Mouse (Mus musculus) gonadal fat pad, adult 2 months (tissue): ENCODE data around the gene Zfp740. TPM values are rescaled to one million over a fixed set of nuclear protein-coding genes. Genes with fewer than 3 reads are reported as not detected.
"Not testable (repeated sequence)": the region's sequence is repeated elsewhere in the genome, so short reads cannot be mapped to it uniquely, and the experiment has no call there.

ENCODE experiments used
- DNase-seq: peaks from one replicate; pipeline ENCODE4 v3.0.0-alpha.2; 2012; ENCODE audit warnings: low read depth
- polyA plus RNA-seq: library from polyadenylated mRNA; depleted of rRNA; stranded (reverse); fragments of >200 nt; gene quantifications from 2 replicates; pipeline ENCODE4 v1.2.3, GENCODE M21; 2012; rRNA removed

Gene Zfp740
- 42.2 and 42.7 TPM in 2 replicates for polyA plus RNA-seq

DNA sequence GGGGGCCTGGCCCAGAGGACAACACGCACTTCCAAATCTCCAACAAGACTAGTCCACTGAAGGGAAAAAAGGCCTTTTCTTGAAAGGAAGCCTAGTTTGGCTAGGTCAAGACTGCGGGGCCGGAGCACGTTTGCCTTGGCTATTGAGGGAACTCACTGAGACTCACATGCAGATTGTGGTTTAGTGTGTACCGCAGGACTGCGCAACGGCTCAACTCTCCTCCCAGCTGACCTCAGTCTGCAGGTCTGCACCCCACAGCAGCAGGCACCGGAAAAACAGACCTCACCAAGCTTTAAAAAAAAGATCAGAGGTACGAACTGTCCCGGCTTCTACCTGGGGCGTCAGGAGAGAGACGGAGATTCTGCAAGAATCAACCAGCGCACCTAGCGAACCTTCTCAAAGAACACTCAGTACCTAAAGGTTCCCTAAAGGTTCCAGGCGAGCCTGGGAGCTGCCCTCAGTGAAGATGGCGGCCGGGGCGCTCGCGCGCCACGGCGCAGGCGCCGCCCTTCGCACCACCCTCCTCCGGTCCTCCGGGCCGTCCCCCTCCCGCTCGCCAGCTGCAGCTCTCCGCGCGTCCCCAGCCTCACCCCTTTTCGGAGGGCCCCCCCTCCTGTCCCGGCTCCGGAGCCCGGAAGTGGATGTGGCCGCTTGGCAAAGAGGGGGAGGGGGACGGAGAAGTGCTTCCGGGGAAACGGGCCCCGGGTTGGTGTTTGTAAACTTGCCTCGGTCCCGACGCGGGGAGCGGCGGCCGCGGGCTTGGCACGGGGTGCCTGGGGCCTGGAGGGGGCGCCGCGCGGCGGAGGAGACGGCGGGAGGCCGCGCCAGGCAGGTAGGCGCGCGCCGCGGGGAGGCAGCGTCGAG is at the start of gene Zfp740:
TSS of gene Zfp740 (plus strand) at position 279 of the 864 bp plus-strand sequence.
- no peak for DNase-seq

DNA sequence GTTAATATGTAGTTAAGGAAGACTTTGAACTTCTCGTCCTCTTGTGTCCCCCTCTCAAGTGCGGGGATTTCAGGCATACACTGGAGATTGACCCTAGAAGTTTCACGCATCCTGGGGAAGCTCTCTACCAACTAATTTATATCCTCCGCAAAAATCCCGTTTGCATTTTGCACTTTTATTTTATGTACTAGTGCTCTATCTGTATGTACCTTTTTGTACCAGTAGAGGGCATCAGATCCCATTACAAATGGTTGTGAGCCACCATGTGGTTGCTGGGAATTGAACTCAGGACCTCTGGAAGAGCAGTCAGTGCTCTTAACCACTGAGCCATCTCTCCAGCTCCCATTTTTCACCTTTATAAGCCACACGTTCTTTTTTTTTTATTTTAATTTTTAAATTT is 48.0 kb upstream of the Zfp740 start:
- DNase-seq, result not testable (repeated sequence)

DNA sequence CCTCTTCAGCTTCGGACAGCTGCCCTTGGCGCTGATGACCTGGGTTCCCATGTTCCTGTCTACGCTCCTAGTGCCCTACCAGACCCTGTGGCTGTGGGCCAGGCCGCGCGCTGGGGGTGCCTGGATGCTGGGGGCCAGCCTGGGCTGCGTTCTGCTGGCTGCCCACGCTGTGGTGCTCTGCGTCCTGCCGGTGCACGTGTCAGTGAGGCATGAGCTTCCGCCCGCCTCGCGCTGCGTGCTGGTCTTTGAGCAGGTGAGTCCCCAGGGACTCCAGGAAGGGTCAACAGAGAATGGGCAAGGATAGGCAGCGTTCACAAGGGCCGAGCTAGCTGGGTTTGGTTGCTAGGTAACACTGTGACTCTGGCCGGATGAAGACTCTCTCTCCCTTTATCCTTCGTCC is 46.2 kb upstream of the Zfp740 start:
- DNase-seq, result no peak

DNA sequence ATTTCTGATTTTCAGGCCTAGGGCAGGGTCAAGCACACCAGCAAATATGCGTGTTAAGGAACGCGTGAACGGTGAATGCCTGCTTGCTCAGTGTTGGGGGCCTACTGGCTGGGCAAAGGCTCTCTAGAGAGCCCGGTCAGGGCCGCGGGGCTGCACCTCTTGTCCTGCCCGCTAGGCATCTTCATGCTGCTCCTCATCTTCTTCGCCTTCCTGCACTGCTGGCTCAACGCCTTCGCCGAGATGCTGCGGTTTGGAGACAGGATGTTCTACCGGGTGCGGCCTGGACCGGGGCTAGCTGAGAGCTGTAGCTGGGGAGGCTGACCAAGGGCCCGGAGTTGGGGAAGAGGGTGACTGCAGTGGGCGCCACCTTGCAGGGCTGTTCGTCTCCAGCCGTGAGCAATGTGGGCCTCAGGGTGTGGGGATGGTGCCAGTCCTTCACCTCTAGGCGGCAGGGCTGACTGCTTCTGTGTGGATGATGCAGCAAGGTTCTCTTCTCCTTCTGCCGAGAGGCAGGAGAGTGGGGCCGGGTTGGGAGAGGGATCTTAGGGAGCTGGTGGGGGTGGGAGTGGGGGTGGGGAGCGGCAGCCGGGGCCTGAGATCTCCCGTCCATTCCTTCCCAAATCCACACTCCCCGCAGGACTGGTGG is 42.5 kb upstream of the Zfp740 start:
- DNase-seq, result no peak

DNA sequence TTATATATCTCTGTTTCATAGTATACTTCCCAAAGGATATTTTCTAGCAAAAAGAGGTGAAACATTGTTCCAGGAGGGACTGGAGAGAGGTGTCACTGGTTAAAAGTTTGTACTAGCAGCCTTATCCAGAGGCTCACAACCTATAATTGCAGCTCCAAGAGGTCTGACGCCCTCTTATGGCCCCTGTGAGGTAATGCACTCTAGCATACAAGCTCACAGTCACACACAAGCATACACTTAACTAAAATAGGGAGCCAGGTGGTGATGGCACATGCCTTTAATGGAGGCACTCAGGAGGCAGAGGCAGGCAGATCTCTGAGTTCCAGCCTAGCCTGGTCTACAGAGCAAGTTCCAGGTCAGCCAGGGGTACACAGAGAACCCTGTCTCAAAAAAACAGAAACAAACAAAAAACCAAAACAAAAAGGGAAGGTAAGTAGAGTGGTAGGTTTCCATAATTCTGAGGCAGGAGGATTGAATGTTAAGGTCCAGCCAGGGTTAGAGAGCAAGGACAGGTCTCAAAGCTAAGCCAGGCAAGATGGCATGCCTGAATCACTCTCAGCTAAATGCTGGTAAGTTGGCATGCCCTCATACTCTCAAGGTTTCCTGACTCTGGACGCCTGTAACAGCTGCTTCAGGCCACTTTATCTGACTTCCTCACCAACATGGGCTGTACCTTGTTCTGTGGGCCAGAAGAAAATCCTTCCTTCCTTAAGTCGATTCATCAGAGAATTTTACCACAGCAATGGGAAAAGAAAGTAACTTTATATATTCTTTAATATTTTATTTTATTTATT is 39.0 kb upstream of the Zfp740 start:
- DNase-seq, result no peak

DNA sequence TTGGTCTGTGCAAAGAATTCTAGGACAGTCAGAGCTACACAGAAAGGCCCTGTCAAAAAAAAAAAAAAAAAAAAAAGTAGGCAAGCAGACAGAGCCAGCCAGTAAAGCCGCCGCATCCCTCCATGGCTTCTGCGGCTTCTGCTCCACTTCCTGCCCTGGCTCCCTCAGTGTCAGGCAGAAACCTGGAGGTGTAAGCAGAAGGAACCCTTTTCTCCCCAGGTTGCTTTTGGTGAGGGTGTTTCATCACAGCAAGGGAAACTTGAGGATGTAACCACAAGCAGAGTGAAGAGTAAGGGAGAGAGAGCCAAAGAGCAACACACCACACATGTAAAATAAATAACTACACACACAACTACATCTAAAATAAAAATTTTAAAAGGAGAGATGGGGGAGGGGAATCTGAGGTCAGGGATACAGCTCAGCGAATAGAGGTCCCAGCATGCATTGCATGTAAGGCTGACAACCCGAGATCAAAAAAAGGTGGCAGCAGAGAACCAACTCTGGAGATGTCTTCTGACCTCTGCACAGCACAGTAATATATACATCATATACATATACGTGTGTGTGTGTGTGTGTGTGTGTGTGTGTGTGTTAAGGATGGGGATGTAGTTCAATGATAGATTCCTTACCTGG is 37.5 kb upstream of the Zfp740 start:
- no peak for DNase-seq

DNA sequence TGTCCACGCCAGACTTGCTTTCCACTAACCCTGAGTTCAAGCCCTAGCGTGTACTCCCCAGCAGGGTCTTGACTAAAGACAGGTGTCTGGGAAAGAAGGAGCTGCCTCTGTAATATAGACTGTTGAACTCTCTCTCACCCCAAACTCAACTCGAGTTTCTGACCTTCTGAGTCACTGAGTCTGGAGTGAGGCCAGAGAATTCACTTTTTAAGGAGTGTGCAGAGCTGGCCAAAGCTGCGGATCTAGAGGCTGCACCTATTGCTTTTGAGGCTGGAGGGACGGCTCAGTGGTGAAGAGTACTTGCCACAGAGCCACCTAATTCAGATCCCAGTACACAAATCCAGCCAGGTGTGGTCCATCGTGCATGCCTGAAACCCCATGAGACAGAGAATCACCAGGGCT is 35.4 kb upstream of the Zfp740 start:
- no peak for DNase-seq

DNA sequence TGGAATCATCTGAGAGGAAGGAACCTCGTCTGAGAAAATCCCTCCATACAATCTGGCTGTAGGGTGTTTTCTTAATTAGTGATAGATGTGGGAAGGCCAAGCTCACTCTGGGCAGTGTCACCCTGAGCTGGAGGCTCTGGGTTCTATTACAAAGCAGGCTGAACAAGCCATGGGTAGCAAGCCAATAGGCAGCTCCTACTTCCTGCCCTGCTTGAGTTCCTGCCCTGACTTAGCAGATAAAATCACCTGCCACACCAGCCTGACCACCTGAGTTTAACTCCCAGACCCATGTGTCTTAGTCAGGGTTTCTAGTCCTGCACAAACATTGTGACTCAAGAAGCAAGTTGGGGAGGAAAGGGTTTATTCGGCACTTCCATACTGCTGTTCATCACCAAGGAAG is 34.0 kb upstream of the Zfp740 start:
- no peak for DNase-seq

DNA sequence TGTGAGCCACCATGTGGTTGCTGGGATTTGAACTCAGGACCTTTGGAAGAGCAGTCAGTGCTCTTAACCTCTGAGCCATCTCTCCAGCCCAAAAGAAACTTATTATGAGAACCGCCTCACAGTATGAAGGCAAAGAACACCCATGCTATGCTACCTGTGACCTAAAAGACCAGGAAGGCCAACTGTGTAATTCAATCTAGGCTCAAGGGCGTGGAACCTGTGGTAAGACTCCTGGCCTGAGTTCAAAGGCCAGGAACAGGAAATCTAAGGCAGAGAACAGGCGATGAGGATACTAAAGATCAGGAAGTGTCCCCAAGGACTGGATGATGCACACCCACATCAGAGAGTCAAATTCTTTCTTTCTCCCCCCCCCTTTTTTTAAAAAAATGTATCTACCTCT is 29.5 kb upstream of the Zfp740 start:
- peak; percentile 62 for DNase-seq

DNA sequence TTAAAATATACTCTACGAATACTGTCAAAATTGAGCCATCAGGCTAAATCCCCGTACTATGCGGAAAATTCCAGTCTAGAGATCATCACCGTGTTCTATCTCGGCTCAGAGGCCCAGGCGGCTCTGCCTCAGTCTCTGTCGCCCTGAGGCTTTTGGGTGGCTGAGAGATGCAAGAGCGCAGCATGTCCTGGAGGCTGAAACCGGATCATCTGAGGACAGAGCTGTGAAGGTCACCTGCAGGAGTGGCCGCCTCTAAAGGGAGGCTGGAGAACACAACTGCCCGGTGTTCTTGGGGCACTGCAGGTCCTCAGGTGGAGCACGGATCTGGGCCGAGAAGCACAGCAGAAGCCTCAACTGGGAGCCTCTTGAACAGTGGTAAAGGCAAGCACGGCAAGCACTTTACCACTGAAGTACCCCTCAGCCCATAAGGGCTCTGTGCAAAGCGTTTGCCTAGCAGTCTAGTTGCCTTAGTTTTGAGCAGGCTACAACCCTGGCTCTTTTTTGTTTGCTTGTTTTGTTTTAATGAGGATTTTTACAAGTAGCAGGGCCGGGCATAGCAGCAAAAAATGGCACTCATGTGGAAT is 27.2 kb upstream of the Zfp740 start:
- DNase-seq, result no peak

DNA sequence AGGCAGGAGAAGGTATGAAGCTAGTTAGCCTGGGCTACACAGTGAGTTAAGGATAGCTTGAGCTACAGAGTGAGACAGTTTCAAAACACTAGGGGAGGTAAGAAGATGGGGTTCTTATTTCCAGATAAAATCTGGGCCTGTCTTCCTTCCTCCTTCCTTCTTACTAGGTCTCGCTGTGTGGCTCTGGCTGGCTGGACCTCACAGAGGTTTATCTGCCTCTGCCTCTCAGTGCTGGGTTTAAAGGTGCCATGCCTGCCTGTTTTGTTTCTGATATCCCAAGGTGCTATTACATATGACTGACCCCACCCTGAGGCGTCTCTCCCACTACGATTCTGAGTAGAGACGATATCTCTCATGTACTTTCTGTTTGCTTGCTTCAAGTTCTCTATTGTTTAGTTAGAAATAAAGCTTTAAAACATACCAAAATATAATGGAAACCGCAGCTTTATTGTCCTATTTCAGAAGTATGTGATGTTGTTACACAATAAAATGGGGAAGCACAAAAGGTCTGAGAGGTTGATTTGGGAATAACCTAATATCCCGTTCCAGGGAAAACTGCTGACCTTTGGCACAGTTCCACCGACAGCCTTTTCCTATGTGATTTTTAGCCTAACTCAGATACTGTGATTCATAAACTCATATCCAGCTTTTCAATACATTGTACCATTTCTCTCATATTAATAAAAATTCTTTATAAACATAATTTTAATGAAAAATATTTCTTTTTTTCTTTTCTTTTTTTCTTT is 26.3 kb upstream of the Zfp740 start:
- no peak for DNase-seq

DNA sequence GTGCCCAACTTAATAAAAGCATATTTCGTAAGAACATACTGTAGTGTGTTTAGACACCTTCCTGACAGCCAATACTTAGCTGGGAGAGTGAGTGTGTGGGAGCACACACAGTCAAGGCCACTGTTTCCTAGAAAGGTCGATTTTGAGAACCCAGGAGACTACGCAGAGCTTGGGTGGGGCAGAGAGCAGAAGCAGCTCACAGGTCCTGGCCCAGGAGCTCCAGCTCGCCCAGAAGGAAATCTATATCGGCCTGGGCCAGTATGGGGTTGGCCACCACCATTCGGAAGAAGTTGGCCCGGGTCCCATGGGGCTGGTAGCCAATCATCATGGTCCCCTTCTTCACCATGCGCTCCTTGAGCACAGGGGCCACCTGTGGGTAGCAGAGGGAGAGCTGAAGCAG is 25.6 kb upstream of the Zfp740 start:
- DNase-seq, result no peak

DNA sequence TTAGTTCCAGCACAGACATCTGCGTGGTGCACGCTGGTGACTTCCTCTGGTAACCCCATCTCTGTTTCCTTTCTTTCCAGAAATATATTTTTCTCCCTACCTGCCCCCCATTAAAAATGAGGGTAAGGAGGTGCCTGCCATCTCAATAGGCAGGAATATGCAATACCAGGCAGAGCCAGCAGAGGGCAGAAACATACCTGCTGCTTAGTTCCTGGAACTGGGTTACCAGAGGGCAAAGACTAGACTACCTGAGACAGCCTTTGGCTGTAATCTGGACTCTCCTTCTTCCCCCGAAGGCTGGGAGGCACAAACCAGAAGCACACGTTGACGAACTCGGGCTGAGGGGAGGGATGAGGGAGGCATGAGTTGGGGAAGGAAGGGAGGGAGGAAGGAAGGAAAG is 24.8 kb upstream of the Zfp740 start:
- no peak for DNase-seq

DNA sequence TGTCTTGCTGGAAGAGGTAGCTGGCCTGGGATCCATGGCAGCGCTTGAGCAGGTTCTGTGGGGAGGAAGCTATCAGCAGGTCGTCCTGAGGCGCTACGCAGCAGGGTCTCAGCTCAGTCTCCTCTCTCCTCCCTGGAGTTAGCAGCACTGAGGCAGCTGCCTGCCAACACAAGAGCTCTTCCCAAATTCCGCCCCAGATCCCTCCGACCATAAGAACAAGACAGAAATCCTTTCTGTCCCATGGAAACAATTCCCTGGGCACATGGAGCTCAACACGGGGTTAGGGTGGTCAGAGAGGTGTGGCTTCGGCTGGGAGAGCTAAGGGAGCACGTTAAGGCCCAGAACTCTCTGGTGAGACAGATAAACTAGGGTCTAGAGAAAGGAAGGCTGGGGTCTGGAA is 23.9 kb upstream of the Zfp740 start:
- DNase-seq, result no peak

DNA sequence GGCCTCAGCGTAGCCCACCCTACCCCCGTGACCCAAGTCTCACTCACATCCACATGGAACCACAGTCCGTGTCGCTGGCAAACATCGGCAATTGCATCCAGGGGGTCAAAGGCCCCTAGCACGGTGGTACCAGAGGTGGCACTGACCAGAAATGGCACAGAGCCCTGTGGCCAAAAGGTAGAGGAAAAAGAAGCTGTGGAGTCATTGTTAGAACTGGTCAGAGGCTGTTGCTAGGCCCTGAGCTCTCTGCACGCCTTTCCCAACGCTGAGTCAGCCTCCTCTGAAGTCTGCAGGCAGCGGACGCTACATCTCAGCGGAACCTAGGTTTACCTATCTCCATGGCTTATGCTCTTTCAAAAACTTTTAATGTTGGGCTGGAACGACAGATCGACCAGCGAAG is 23.1 kb upstream of the Zfp740 start:
- DNase-seq, result no peak

DNA sequence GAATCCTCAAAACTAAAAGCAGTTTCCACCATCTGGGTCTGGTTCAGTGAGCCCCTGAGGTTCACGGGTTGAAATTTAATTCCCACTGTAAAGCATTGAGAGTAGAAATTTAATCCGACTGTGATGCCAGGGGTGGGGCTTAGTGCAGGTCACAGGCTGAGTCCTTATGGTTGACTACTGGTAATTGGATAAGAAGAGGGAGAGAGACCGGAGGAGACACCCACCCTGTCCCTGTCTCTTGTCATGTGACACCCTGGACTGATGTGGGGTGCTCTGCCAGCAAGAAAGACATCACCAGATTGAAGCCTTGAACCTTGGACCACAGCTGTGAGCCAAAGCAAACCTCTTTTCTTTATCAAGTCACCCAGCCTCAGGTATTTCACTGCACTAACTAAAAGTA is 20.0 kb upstream of the Zfp740 start:
- DNase-seq, result no peak

DNA sequence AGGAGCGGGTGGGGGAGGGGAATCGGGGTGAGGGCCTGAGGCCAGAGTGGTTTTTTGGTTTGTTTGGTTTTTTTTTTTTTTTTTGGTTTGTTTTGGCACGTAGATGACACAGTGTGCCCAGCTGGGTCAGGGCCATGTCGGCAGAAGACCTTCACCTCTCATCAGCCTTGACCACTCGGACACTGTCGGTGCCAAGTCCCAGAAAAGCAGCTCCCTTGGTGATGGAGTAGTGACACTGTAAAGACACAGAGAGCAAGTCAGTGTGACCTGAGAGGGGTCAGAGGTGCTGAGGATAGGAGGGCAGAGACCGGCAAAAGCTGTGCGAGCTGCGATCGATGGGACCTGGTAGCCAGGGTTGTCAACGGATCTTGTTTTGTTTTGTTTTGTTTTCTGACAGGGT is 16.8 kb upstream of the Zfp740 start:
- DNase-seq, result no peak

DNA sequence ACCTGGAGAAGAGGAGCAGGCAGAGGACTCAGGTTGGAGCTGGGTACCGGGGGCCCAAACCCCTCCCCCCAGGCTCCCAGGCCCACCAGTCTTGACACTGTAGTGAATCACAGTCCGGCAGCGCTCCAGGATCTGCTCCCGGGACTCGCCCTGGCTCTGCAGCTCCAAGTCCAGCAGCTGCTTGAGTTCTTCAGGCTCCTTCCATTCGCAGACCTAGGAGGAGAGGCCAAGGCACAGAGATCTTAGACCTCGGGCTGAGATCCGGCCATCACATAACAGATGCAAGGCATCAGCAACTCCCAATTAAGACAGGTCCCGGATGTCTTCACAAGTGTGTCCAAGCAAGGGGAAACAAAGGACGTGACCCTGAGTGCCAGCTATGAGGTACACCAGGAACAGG is 15.0 kb upstream of the Zfp740 start:
- no peak for DNase-seq

DNA sequence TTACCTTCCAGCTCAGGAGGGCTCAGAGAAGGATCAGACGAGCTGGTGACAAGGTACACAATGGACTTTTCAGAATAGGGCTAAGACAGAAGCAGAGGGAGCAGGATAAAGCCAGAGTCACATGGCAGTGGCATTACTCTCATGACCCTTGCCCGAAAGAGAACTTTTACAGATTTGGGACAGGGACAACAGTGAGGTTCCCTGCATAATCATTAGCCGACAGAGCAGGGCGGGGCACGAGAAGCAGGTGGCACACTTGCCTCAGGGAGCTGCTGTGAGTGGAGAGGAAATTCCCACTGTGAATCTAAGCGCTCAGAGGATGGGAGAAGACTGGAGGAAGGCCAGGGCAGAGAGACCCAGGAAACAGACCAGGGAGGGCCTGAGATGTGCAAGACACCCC is 14.2 kb upstream of the Zfp740 start:
- DNase-seq, result no peak

DNA sequence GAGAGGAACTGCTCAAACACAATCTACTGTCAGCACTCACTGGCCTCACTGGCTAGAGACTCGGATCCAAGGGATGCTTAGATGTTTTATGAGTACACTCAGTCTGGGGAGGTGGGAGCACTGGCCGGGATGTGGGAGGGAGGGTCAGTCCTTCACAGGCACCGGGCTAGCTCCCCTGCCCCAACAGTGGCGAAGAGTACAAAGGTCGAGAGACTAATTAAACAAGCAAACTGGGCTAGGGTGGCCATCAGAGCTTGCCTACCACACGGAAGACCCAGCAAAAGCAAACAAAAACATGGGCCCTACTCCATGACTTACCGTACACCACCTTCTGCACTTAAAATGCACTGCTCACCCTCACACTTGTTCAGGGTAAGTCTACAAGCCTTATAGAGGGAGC is 11.3 kb upstream of the Zfp740 start:
- DNase-seq, result no peak

DNA sequence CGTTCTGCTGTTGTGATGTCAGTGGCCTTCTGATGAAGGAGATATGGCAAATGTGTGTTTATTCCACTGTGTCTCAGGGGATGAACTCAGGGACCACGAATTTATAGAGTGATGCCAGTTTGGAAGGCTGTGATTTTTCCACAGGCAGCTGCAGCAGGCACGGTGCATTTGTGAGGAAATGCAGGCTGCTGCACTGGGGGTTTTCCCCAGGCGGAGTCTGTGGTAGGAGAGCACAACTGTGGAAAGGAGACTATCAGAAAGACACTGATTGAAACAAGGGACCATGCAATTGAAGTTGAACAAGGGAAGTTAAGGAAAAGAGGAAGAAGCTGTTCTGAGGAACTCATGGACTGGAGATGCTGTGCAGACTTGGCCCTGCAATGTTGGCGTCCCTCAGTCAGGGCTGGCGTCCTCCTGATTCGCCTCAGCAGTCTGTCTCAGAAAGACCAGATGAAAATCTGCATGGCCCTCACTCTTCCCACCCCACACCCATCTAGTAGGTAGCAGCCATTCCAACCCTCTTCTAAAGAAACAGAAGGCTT is 10.7 kb upstream of the Zfp740 start:
- DNase-seq, result no peak
